Mouse (Mus musculus): Measurements from ENCODE around the gene Zfp652. TPM values are rescaled to one million over a fixed set of nuclear protein-coding genes. Genes with fewer than 3 reads are reported as not detected.

Zfp652 gene
- polyA plus RNA-seq, 1 experiment from 2014 or later = 26.4 TPM

DNA sequence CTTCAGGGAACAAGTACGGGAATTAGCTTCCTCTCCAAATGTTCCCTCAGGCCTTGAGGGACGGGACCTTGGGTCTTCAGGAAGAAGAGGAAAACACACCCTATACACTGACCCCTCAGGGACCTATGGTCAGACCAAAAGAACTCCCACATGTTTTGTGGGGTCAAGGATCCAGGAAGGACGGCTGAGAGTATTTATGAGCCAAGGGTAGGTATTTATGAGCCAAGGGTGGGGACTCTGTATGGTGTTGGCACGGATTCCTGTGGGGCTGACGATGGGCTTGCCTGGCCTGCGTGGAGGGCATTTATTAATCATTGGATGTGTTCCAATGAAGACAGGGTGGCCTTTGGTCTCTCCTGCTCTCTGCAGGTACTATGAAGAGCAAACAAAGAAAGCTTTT is 124.0 kb downstream of the Zfp652 start:
- no peaks in the 10 kb centered on the region for H3K27me3 ChIP-seq

DNA sequence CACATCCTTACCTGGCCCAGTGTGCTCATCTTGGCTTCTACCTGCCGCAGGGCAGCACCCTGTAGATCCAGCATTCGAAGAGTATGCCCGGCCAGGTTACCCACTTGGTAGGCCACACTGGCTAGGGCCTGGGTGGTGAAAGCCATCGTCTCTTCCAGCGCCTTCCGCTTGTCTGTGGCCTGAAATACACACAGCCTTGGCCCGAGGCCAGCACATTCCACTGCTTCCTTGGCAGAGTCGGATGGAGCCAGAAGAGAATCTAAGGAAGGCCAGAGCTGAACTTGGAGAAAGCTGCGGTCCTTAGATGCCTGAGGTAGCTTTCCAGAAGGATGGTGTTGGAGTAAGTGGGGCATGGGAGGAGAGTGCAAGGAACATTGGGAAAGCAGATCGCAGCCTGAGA is 124.6 kb downstream of the Zfp652 start, which contains the start of gene Gngt2:
Gene Gngt2 (plus strand): TSS at position 158 of the 400 bp plus-strand sequence.
- H3K27me3 ChIP-seq = no peaks in the 10 kb centered on the region
- ChIA-PET POLR2A (no interaction called here), CTCF (interaction anchor here (0.6 kb wide), 1 partner anchor 9 kb away, joined by 3 read pairs; no protein-coding TSS in a partner anchor)
- DNase-seq (ENCODE audit: low read depth, low spot score) (peak; percentile 15), ATAC-seq (peak; percentile 5)
- TF ChIP-seq CTCF (IDR thresholded peaks at IDR 0.05) = no peak
- in situ Hi-C loops (cut with MboI; ENCODE audit: low pct_unique_long_range_greater_than_20kb) = no loop called here

More for the DNA sequence above, 124.0 kb downstream of the Zfp652 start:
- in situ Hi-C loops (cut with MboI; ENCODE audit: low pct_unique_long_range_greater_than_20kb) = no loop called here
- POLR2A ChIA-PET = no interaction called here
- no peak for TF ChIP-seq CTCF (IDR thresholded peaks at IDR 0.05)
- DNase-seq (ENCODE audit: low read depth, low spot score) = no peak
- CTCF ChIA-PET = interaction anchor here (0.9 kb wide), 1 partner anchor 9 kb away, joined by 3 read pairs; no protein-coding TSS in a partner anchor
- ATAC-seq = no peak

DNA sequence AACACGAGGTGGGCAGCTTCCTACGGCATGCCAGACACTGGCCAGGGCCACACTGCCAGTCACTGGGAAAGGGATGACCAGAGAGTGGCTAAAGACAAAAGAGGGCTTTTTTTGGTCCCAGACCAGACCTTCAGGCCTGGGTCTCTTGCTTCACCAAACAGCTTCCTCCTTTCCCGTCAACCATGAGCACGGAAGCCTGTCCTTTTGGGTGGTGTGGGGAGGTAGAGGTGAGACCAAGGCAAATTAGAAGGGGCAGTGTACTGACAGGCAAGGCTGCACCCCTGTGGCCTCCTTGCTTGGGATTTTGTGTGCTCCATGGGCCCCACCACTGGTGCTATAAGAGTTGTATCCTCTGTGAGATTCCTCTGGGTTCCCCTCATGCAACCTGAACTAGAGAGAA is 126.1 kb downstream of the Zfp652 start:
- in situ Hi-C loops (cut with MboI; ENCODE audit: low pct_unique_long_range_greater_than_20kb) = no loop called here
- ChIA-PET CTCF (interaction anchor here (1.1 to 2.1 kb wide), 3 partner anchors 11 to 15 kb away, joined by 3 to 5 read pairs (median 4); no protein-coding TSS in a partner anchor), POLR2A (no interaction called here)
- ATAC-seq (no peak), DNase-seq (ENCODE audit: low read depth, low spot score) (no peak)
- TF ChIP-seq CTCF (IDR thresholded peaks at IDR 0.05) = no peak
- H3K27me3 ChIP-seq = no peaks in the 10 kb centered on the region

DNA sequence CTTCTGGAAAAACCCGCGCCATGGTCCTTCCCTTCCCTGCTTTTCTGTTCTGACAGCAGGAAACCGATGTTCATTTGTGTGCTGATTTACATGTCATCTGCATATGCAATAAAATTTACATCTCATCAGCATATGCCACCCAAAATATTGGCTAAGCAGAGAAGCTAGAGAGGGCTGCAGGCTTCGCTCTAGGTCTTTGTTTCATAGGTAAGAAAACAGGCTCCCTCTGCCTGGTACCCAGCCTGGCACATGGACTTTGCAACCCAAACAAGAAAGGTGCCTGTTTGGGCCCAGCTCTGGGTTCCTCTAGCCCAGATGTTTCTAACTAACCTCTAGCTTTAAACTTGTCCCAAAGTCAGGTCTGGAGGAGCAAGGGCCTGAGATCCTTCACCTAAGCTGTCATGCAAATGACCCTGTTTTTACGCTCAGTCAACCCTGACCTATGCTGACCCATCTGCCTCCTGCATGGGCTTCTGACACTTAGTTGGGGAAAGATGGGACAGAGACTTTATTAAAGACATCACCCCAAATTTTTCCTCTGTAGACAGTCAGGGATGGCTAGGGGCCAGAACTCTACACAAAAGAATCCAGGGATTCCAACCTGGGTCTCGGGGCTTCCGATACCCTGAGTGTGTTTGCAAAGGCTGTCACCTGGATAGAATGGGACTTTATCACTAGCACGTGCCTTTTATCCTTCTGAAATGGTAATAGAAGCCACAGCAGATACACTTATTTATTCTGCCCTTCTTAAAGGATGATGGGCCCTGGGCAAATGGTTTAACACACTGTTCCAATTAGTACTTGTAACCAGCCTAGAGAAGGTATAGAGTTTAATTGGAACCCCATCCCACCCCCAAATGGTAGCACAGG is 126.8 kb downstream of the Zfp652 start:
- no peaks in the 10 kb centered on the region for H3K27me3 ChIP-seq
- in situ Hi-C loops (cut with MboI; ENCODE audit: low pct_unique_long_range_greater_than_20kb) = no loop called here
- DNase-seq (ENCODE audit: low read depth, low spot score) = no peak
- POLR2A ChIA-PET = no interaction called here
- TF ChIP-seq CTCF (IDR thresholded peaks at IDR 0.05) = no peak
- ATAC-seq = no peak
- CTCF ChIA-PET = interaction anchor here (1.7 to 2.1 kb wide), 2 partner anchors 12 to 14 kb away, joined by 4 to 5 read pairs; no protein-coding TSS in a partner anchor

DNA sequence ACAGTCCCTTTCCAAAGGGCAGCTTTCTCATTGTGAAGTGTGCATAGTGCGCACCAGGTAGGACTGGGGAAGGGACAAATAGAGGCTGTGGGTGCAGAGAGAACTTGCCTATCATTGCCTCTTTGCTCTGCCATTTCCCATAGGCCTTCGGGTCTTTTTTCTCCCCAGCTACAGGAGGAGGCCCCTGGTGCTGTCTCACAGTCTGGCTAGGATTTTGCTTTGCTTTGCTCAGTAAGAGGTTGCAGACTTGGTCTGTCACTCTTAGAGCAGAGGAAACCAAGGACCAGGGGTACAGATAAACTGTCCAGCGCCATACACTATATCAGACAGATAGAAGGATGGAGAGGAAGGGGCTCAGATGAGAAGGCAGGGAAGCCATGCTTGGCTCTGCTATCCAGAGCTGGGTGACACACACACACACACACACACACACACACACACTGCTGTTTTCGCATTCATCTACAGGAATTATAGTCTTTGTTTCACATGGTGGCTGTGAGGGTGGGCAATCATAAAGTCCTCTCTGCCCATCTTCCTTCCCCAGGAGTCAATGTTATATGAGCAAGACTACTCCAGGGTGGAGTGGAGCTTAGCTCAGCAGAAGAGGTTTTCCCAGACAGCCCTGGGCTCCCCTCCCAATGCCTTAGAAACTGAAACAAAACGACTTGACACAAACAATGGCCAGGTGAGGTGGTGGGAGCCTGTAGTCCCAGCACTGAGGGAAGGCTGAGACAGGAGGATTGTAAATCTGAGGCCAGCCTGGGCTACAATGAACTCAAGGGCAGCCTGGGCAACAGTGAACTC is 128.4 kb downstream of the Zfp652 start:
- in situ Hi-C loops (cut with MboI; ENCODE audit: low pct_unique_long_range_greater_than_20kb) = no loop called here
- no peak for DNase-seq (ENCODE audit: low read depth, low spot score)
- CTCF ChIA-PET = no interaction called here
- POLR2A ChIA-PET = no interaction called here
- no peak for TF ChIP-seq CTCF (IDR thresholded peaks at IDR 0.05)
- no peaks in the 10 kb centered on the region for H3K27me3 ChIP-seq
- no peak for ATAC-seq

DNA sequence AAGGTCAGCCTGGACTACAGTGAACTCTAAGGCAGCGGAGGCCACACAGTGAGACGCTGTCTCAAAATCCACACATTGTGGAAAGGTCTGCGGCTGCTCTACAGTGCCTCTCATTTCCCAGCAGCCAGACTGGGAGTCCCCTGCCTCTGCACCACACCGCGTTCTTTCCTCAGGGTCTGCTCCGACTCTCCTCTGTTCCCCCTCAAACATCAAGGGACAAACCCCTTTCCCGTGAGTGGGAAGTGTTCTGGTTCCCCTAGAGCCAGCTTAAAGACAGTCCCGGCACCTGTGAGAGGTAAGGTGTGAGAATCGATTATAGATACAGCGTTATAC is 129.0 kb downstream of the Zfp652 start:
- no peaks in the 10 kb centered on the region for H3K27me3 ChIP-seq
- ChIA-PET POLR2A (no interaction called here), CTCF (no interaction called here)
- no peak for TF ChIP-seq CTCF (IDR thresholded peaks at IDR 0.05)
- in situ Hi-C loops (cut with MboI; ENCODE audit: low pct_unique_long_range_greater_than_20kb) = no loop called here
- ATAC-seq = no peak
- DNase-seq (ENCODE audit: low read depth, low spot score) = no peak

DNA sequence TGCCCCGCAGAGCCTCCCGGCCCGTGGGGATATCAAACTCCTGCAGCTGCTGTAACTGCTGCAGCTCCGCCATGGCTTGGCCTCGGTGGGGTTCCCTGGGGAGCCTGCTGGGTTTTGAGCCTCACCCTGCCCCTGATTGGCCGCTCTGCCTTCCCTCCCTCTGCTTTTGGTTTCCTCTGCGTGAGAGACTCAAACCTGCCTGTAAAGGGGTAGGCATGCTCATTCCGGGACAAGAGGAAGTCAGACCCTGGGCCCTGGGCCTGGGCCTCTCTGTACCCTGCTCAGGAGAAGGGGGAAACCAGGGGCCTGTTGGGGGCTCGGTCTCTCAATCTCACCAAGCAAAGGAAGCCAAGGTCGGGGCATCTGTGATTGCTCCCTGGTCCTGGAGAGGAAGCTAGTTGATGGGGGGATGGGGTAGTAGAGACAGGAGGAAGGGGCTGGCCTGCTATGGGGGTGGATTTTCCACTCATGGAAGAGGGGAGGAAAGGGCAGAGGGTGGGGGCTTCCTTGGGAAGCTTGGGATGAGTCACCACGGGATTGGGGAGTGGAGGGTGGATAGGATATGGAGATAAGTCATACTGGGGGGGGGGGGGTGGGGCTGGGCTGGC is 129.7 kb downstream of the Zfp652 start, which contains the start of gene Abi3:
Gene Abi3 (minus strand): TSS at position 403 of the 608 bp plus-strand sequence.
- DNase-seq (ENCODE audit: low read depth, low spot score) (no peak), ATAC-seq (no peak)
- ChIA-PET POLR2A (interaction anchor here (1.2 kb wide), 1 partner anchor 11 kb away, joined by 4 read pairs; no protein-coding TSS in a partner anchor), CTCF (no interaction called here)
- in situ Hi-C loops (cut with MboI; ENCODE audit: low pct_unique_long_range_greater_than_20kb) = no loop called here
- no peaks in the 10 kb centered on the region for H3K27me3 ChIP-seq
- TF ChIP-seq CTCF (IDR thresholded peaks at IDR 0.05) = no peak

DNA sequence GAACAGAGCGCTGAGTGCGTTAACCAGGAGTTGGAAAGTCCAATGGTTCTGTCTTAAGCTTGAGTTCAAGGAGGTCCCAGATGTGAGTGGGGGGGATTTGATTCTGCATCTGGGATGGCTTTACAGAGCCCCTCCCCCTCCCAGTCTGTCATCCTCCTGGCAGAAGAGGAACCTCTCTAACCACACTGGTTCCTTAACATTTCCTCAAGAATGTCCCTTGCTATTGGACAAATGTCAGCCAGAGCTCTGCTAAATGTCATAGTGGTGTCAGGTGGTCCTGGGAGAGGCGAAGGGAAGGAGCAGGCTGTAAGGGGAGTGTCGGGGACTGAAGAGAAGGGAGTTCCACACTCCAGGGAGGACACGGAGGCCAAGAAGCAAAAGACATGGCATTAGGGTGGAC is 130.5 kb downstream of the Zfp652 start:
- DNase-seq (ENCODE audit: low read depth, low spot score) = no peak
- CTCF ChIA-PET = no interaction called here
- no peaks in the 10 kb centered on the region for H3K27me3 ChIP-seq
- ATAC-seq = no peak
- TF ChIP-seq CTCF (IDR thresholded peaks at IDR 0.05) = no peak
- POLR2A ChIA-PET = interaction anchor here (1.2 kb wide), 1 partner anchor 11 kb away, joined by 4 read pairs; no protein-coding TSS in a partner anchor
- in situ Hi-C loops (cut with MboI; ENCODE audit: low pct_unique_long_range_greater_than_20kb) = no loop called here

DNA sequence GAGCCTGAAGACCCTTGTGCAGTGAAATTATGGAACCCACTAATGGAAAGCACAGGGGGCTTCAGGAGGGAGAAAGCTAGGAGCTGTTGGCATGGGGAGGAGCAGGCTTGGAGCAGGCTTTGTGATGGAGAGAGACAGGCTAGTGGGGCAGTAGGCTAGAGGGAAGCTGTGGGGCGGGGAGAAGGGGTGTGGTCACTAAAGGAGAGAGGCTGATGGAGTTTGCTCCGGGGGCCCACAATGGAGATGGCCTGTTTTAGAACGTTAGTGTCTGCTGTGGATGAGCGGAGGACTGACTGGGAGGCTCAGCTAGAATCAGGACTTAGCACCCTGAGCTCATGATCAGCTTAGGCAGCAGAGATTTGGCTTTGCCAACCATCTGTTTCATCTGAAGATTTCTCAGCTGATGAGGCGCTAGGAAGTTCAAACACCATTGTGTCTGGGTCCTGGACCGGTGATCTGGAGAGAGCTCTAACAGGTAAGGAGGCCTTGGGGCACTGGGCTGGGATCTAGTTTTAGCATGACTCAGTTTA is 131.0 kb downstream of the Zfp652 start:
- ChIA-PET POLR2A (interaction anchor here (0.6 to 1.2 kb wide), 4 partner anchors 10 to 52 kb away, joined by 3 to 5 read pairs (median 4); no protein-coding TSS in a partner anchor), CTCF (no interaction called here)
- in situ Hi-C loops (cut with MboI; ENCODE audit: low pct_unique_long_range_greater_than_20kb) = no loop called here
- no peak for ATAC-seq
- no peak for TF ChIP-seq CTCF (IDR thresholded peaks at IDR 0.05)
- no peak for DNase-seq (ENCODE audit: low read depth, low spot score)
- H3K27me3 ChIP-seq = no peaks in the 10 kb centered on the region

DNA sequence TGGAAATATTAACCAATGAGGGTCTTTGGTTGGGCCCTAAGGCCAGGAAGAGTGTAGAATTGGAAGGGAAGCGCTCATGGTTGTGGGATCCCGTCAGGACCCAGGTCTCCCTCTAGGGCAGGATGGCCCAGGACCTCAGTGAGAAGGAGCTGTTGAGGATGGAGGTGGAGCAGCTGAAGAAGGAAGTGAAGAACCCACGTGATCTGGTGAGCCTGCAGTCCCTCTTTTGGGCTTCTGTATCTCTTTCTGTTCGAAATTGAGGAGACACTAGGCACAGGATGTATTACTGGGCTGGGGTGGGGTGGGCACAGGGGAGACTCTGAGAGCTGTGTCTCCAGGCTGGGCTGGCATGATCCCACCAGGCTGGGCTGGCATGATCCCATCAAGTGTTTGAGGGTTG is 132.5 kb downstream of the Zfp652 start:
- in situ Hi-C loops (cut with MboI; ENCODE audit: low pct_unique_long_range_greater_than_20kb) = no loop called here
- DNase-seq (ENCODE audit: low read depth, low spot score) = no peak
- H3K27me3 ChIP-seq = no peaks in the 10 kb centered on the region
- ChIA-PET POLR2A (no interaction called here), CTCF (interaction anchor here (0.7 kb wide), 1 partner anchor 9 kb away, joined by 3 read pairs; no protein-coding TSS in a partner anchor)
- no peak for ATAC-seq
- no peak for TF ChIP-seq CTCF (IDR thresholded peaks at IDR 0.05)
